Mouse (Mus musculus): Measurements from ENCODE around the gene Rgs8. TPM values are rescaled to one million over a fixed set of nuclear protein-coding genes. Genes with fewer than 3 reads are reported as not detected.

The Rgs8 gene
- total and polyA plus RNA-seq, 3 experiments = not detected

DNA sequence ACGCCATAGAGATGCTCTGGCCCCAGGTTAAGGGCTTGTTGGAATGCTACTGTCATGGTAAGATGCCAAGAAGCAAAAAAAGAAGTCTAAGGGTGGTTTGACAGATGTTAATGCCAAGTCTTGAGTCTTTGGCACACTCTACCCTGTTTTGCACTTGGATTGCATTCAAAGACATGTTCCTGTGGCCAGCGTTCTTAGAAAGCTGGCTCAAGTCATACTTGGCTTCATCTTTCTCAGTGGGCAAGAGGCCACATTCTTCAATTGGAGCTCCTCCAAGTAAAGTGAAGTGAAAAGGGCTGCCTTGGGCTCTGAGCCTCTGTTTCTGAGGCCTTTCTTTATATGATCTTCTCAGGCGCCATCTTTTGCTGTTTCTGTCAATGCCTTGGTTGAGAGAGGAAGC, 17.3 kb upstream of the Rgs8 start:
- in situ Hi-C loops (cut with MboI; ENCODE audit: low pct_ligation_motif_present, low pct_unique_long_range_greater_than_20kb, low sequenced_read_pairs) (no loop called here), dilution Hi-C loops (cut with MboI; ENCODE audit: extremely low pct_ligation_motif_present, extremely low pct_unique_long_range_greater_than_20kb, low sequenced_read_pairs) (no loop called here)
- no peaks in the 10 kb centered on the region for H3K27me3 ChIP-seq (replicated peaks)
- no peaks in the 10 kb centered on the region for H3K36me3 ChIP-seq (replicated peaks in 1 of 2; ENCODE audit: control insufficient read depth in 1 of 2, insufficient read depth in 1 of 2, low read length in 1 of 2)
- no peak overlapping the region for H3K27ac ChIP-seq (ENCODE audit: insufficient read depth, low read depth)
- TF ChIP-seq ELF1 (IDR thresholded peaks at IDR 0.05; ENCODE audit: low read depth, low read length) = no peak
- no peak for TF ChIP-seq PAX5 (IDR thresholded peaks at IDR 0.05; ENCODE audit: low read length)
- no peak for TF ChIP-seq SMC3 (IDR thresholded peaks at IDR 0.05; ENCODE audit: low read depth, low read length)
- TF ChIP-seq MYC (IDR thresholded peaks at IDR 0.05; ENCODE audit: low read depth, low read length) = no peak
- no peak for TF ChIP-seq CTCF (conservative IDR thresholded peaks at IDR 0.05 in 1 of 2, IDR thresholded peaks at IDR 0.05 in 1 of 2; ENCODE audit: low read depth in 2 of 2, low read length in 2 of 2)
- no peak for TF ChIP-seq KAT2A (IDR thresholded peaks at IDR 0.05; ENCODE audit: insufficient replicate concordance, low read length)
- no peak for TF ChIP-seq SIN3A (IDR thresholded peaks at IDR 0.05; ENCODE audit: low read length)
- no peak for TF ChIP-seq CHD2 (IDR thresholded peaks at IDR 0.05; ENCODE audit: low read length)
- TF ChIP-seq NELFE (IDR thresholded peaks at IDR 0.05; ENCODE audit: low read depth, low read length) = no peak
- TF ChIP-seq ZNF384 (IDR thresholded peaks at IDR 0.05; ENCODE audit: low read depth, low read length) = no peak
- no peak for TF ChIP-seq MAX (IDR thresholded peaks at IDR 0.05; ENCODE audit: low read length)
- no peak overlapping the region for H3K9ac ChIP-seq (ENCODE audit: insufficient read depth, low read depth)
- no peak for DNase-seq (ENCODE audit: extremely low read depth)
- H3K79me2 ChIP-seq (replicated peaks; ENCODE audit: control insufficient read depth, extremely low read depth, insufficient read depth, poor library complexity, severe bottlenecking) = no peaks in the 10 kb centered on the region
- H3K4me1 ChIP-seq (ENCODE audit: control insufficient read depth in 1 of 2, insufficient read depth in 2 of 2) = peaks cover 3 to 15% of the 10 kb centered on the region in 2 experiments; a peak in 3 of 4 replicates
- no peak overlapping the region for H3K4me2 ChIP-seq (ENCODE audit: insufficient read depth, low read depth, poor library complexity, severe bottlenecking)
- H3K4me3 ChIP-seq (replicated peaks in 1 of 3; ENCODE audit: low read depth in 2 of 3, low read length in 2 of 3, poor library complexity in 1 of 3) = no peak overlapping the region
- no peaks in the 10 kb centered on the region for H3K9me3 ChIP-seq (replicated peaks; ENCODE audit: low read length)

- dilution Hi-C loops (cut with MboI; ENCODE audit: extremely low pct_ligation_motif_present, extremely low pct_unique_long_range_greater_than_20kb, low sequenced_read_pairs) (no loop called here), in situ Hi-C loops (cut with MboI; ENCODE audit: low pct_ligation_motif_present, low pct_unique_long_range_greater_than_20kb, low sequenced_read_pairs) (no loop called here)
- Histone ChIP-seq H3K4me3 (replicated peaks in 1 of 3; ENCODE audit: low read depth in 2 of 3, low read length in 2 of 3, poor library complexity in 1 of 3) (no peak overlapping the region), H3K79me2 (replicated peaks; ENCODE audit: control insufficient read depth, extremely low read depth, insufficient read depth, poor library complexity, severe bottlenecking) (no peaks in the 10 kb centered on the region), H3K27me3 (replicated peaks) (no peaks in the 10 kb centered on the region), H3K9ac (ENCODE audit: insufficient read depth, low read depth) (no peak overlapping the region), H3K36me3 (replicated peaks in 1 of 2; ENCODE audit: control insufficient read depth in 1 of 2, insufficient read depth in 1 of 2, low read length in 1 of 2) (no peaks in the 10 kb centered on the region), H3K9me3 (replicated peaks; ENCODE audit: low read length) (no peaks in the 10 kb centered on the region), H3K4me2 (ENCODE audit: insufficient read depth, low read depth, poor library complexity, severe bottlenecking) (no peak overlapping the region), H3K4me1 (ENCODE audit: control insufficient read depth in 1 of 2, insufficient read depth in 2 of 2) (peaks cover 3 to 15% of the 10 kb centered on the region in 2 experiments; a peak in 3 of 4 replicates), H3K27ac (ENCODE audit: insufficient read depth, low read depth) (no peak overlapping the region)
- TF ChIP-seq MXI1 (IDR thresholded peaks at IDR 0.05; ENCODE audit: low read depth, low read length) = no peak
- no peak for TF ChIP-seq NRF1 (IDR thresholded peaks at IDR 0.05; ENCODE audit: low read depth, low read length)
- TF ChIP-seq TBP (conservative IDR thresholded peaks at IDR 0.05; ENCODE audit: low read depth, low read length) = no peak
- TF ChIP-seq USF2 (conservative IDR thresholded peaks at IDR 0.05; ENCODE audit: low read depth, low read length) = no peak
- TF ChIP-seq E2F4 (IDR thresholded peaks at IDR 0.05; ENCODE audit: insufficient replicate concordance, low read depth, low read length) = no peak
- TF ChIP-seq EP300 (IDR thresholded peaks at IDR 0.05; ENCODE audit: low read length) = no peak
- TF ChIP-seq CTCF (conservative IDR thresholded peaks at IDR 0.05 in 1 of 2, IDR thresholded peaks at IDR 0.05 in 1 of 2; ENCODE audit: low read depth in 2 of 2, low read length in 2 of 2) = no peak
- no peak for TF ChIP-seq KAT2A (IDR thresholded peaks at IDR 0.05; ENCODE audit: insufficient replicate concordance, low read length)
- TF ChIP-seq BHLHE40 (IDR thresholded peaks at IDR 0.05; ENCODE audit: low read depth, low read length) = no peak
- no peak for TF ChIP-seq UBTF (IDR thresholded peaks at IDR 0.05; ENCODE audit: low read depth, low read length)
- no peak for TF ChIP-seq RAD21 (IDR thresholded peaks at IDR 0.05; ENCODE audit: low read depth, low read length)
- no peak for TF ChIP-seq GABPA (IDR thresholded peaks at IDR 0.05; ENCODE audit: insufficient replicate concordance, low read depth, low read length)
- no peak for TF ChIP-seq MAZ (IDR thresholded peaks at IDR 0.05; ENCODE audit: low read depth, low read length)
- TF ChIP-seq ETS1 (conservative IDR thresholded peaks at IDR 0.05; ENCODE audit: low read depth, low read length) = no peak
- DNase-seq (ENCODE audit: extremely low read depth) = no peak
Measured at GRCm38 (mm10) chr1:153636821-153637220, 16.0 kb upstream of the Rgs8 start.
